Mouse (Mus musculus) midbrain, embryonic 15.5 days (tissue): ENCODE data around the gene Atxn7l3. TPM values are rescaled to one million over a fixed set of nuclear protein-coding genes. Genes with fewer than 3 reads are reported as not detected.
A peak's percentile ranks its signal among the peaks of the same experiment; 100 is the strongest.

ENCODE experiments used
- ATAC-seq: fragments of 200-750 bp; cut with Nextera tagmentation; replicated peaks from 2 replicates; pipeline ENCODE4 v1.8.0; 2017; ENCODE audit warnings: moderate TSS enrichment
- H3K27ac ChIP-seq: fragments of 300-500 bp; sonication (generic); 2 replicates; pipeline ENCODE4 v1.5.1; 2015; ENCODE audit warnings: mild to moderate bottlenecking, inconsistent platforms
- H3K27me3 ChIP-seq: fragments of 300-500 bp; sonication (generic); replicated peaks from 2 replicates; pipeline ENCODE4 v1.6.1; 2015; ENCODE audit warnings: inconsistent platforms
- H3K36me3 ChIP-seq: fragments of 300-500 bp; sonication (generic); replicated peaks from 2 replicates; pipeline ENCODE4 v1.6.1; 2015; ENCODE audit warnings: inconsistent platforms
- H3K4me1 ChIP-seq: fragments of 300-500 bp; sonication (generic); 2 replicates; pipeline ENCODE4 v1.6.1; 2015; ENCODE audit warnings: inconsistent platforms
- H3K4me2 ChIP-seq: fragments of 300-500 bp; sonication (generic); 2 replicates; pipeline ENCODE4 v1.6.1; 2015; ENCODE audit warnings: inconsistent platforms, mild to moderate bottlenecking, moderate library complexity
- H3K4me3 ChIP-seq: fragments of 300-500 bp; sonication (generic); 2 replicates; pipeline ENCODE4 v1.5.1; 2015; ENCODE audit warnings: mild to moderate bottlenecking, inconsistent platforms
- H3K9ac ChIP-seq: fragments of 300-500 bp; sonication (generic); 2 replicates; pipeline ENCODE4 v1.6.1; 2015; ENCODE audit warnings: mild to moderate bottlenecking, inconsistent platforms
- H3K9me3 ChIP-seq: fragments of 300-500 bp; sonication (generic); 2 replicates; pipeline ENCODE4 v1.6.1; 2016; ENCODE audit warnings: inconsistent platforms
- WGBS: fragments of 180-500 bp; shearing (Covaris S2); methylation state at CpG from one replicate; pipeline ENCODE4 v1.1.7; 2015; ENCODE audit warnings: mixed read lengths; 5-methylcytosine and 5-hydroxymethylcytosine counted together
- polyA plus RNA-seq: library from polyadenylated mRNA; unstranded; fragments of >200 nt; fragmentation: Nextera tagmentation; extraction: Ambion mirVana; gene quantifications from 2 replicates; pipeline ENCODE4 v1.2.1, GENCODE M21; 2015

Gene Atxn7l3
- polyA plus RNA-seq, 1 experiment from 2014 or later: 31.6 TPM

DNA sequence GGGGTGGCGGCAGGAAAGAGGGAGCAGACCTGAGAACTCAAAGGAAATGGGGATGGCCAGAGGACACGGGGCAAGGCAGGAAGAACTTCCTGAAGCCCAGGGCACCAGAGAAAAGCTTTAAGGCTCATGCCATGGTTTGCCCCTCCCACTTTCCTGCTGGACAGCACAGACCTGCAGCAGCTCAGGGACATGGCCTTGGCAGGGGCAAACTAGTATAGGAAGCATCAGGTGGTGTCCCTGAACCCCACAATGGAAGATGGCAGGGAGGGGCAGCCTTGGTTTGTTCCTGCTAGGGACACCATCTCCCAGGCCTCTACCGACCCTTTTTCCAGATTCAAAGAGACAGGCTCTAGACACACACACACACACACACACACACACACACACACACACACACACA, 8.9 kb upstream of the Atxn7l3 start:
- 64% methylated on average over 3 of the region's 3 CpGs for WGBS
- ATAC-seq: no peak

DNA sequence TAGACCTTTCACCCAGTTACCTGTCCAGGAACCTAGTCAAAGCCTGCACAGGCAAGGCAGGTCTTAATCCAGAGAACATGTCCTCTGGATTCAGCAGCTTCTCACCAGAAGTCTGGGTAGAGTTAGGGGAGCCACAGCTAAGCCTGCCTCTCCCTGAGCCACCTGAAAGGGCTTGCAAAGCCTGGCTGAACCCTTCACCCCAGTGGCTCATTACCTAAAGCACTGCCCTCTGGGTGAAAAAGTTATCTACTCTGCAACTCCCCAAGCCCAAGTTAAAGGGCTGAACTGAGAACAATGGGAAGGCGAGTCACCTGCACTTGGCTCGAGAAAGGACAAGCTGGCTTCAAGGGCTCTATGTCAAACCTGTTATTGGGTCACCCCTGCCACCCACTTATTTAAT, 7.7 kb upstream of the Atxn7l3 start:
- H3K9ac ChIP-seq: no peak overlapping the region
- no peak for ATAC-seq
- H3K27me3 ChIP-seq: no peaks in the 10 kb centered on the region
- H3K4me2 ChIP-seq: no peak overlapping the region
- H3K9me3 ChIP-seq: no peaks in the 10 kb centered on the region
- peaks cover 24% of the 10 kb centered on the region for H3K36me3 ChIP-seq
- H3K4me1 ChIP-seq: peaks cover 6% of the 10 kb centered on the region
- 47% methylated on average over 2 of the region's 2 CpGs for WGBS
- no peak overlapping the region for H3K4me3 ChIP-seq
- H3K27ac ChIP-seq: no peak overlapping the region

More for the DNA sequence above, 8.9 kb upstream of the Atxn7l3 start:
- Histone ChIP-seq H3K4me3 (no peak overlapping the region), H3K4me2 (no peak overlapping the region), H3K27ac (no peak overlapping the region), H3K9me3 (no peaks in the 10 kb centered on the region), H3K27me3 (no peaks in the 10 kb centered on the region), H3K4me1 (peaks cover 15% of the 10 kb centered on the region), H3K36me3 (peaks cover 26% of the 10 kb centered on the region), H3K9ac (no peak overlapping the region)

DNA sequence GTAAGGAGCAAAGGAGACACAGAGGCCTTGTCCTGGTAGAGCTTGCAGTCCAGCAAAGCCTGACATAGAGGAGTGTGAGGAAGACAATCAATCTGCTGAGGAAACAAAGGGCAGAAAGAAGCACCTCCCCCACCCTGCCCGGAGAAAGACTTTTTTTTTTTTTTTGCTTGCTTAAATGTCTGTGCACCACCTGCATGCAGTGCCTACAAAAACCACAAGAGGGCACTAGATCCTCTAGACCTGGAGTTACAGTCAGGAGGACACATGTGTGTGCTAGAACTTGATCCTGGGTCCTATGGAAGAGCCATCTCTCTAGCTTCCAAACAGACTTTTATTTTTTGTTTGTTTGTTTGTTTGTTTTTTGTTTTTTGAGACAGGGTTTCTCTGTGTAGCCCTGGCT, 3.4 kb upstream of the Atxn7l3 start:
- Histone ChIP-seq H3K9ac (no peak overlapping the region), H3K27ac (no peak overlapping the region), H3K36me3 (no peaks in the 10 kb centered on the region), H3K9me3 (no peaks in the 10 kb centered on the region), H3K27me3 (no peaks in the 10 kb centered on the region), H3K4me3 (no peak overlapping the region), H3K4me2 (no peak overlapping the region), H3K4me1 (peaks cover 15% of the 10 kb centered on the region)
- no peak for ATAC-seq
- 12% methylated on average over 1 of the region's 1 CpGs for WGBS

DNA sequence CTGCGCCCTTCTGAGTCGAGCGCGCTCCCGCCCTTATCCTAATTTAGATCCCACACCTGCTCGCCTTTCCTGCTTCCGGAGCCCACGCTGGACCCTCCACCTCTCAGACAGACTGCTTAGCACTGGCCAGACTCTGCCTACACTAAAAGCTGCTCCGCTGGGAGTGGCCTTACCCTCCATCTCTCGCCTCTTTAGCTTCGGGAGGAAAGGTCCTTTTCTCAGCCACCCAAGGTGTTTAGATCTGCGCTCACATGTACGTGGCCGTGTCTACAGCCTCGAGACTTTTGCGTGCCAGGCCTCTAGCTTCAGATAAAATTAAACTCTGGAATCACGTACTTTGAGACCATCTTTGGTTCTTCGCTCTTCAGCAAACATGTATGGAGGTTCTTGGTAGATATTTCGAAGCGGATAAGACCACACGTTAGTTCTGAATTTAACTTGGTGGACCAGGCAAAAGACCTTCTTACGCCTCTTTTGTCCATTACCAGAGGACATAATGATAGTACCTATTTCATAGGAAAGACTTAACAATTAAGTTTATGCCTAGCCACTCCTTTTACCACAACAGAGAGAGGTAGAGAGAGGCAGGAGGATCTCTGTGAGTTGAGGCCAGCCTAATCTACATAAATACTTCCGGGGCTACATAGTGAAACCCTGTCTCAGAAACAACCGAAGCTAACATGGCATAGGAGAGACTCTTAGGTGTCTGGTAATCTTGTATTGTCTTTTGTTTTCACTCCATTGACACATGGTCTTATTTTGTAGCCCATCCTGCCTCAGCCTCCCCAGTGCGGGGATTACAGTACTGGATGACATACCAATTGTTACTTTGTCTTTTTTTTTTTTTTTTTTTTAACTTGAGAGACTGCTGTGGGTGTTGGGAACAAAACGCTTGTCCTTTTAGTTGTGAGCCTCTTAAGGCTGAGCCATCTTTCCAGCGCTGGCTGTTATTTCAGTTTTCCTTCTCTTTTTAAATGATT, 1.4 kb upstream of the Atxn7l3 start:
- Histone ChIP-seq H3K27ac (peak overlapping the region; percentile 92), H3K9me3 (no peaks in the 10 kb centered on the region), H3K4me3 (peak overlapping the region; percentile 87), H3K4me1 (peaks cover 25% of the 10 kb centered on the region), H3K4me2 (peak overlapping the region; percentile 94), H3K27me3 (no peaks in the 10 kb centered on the region), H3K9ac (peak overlapping the region; percentile 54), H3K36me3 (peaks cover 2% of the 10 kb centered on the region; the same call in 1 of the 2 replicates)
- 26% methylated on average over 27 of the region's 27 CpGs for WGBS
- ATAC-seq: peak; percentile 50

DNA sequence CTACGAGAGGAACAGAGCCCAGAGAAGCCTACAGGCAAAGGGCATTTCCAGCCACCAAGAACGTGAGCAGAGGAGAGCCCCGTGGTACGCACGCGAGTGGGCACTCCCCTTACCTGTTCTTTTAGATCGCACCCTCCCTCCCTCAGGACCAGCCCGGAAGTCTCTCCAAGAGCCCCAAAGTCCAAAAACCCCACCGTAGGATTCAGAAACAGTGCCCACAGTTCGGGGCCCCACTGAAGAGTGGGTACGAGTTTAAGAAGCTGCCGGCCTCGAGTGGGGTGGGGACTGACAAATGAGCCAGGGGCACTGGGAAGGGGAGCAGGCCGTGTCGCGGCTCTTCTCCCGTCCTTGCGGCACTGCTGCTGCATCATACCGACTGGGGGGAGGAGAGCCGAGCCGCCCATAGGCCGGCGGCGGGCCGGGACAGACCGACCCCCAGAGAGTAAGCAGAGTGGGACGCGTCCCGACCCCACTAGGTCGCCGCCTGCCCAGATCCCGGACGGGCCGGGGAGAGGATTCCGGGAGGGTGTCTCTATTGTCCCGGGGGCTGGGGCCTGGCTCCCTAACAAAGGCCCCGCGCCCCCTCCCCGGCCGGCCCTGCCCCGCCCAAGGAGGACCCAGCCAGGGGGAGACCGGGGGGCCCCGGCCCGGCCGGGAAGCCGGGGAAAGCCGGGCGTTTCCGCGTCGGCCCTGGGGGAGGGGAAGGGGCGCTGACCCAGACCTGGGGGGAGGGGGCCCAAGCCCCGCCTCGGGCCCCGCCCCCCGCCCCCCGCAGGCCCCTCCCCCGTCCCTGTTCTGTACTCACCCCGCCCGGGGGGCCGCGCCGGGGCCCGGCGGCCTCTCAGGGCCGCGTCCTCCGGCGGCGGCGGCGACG, 596 bp downstream of the Atxn7l3 start:
- Histone ChIP-seq H3K27me3 (no peaks in the 10 kb centered on the region), H3K9me3 (no peaks in the 10 kb centered on the region), H3K4me3 (peak overlapping the region; percentile 87), H3K4me2 (peak overlapping the region; percentile 94), H3K9ac (peak overlapping the region; percentile 92), H3K27ac (peak overlapping the region; percentile 92), H3K36me3 (peaks cover 12% of the 10 kb centered on the region), H3K4me1 (peaks cover 27% of the 10 kb centered on the region)
- peak; percentile 28 for ATAC-seq
- under 1% methylated on average over 50 of the region's 73 CpGs for WGBS

DNA sequence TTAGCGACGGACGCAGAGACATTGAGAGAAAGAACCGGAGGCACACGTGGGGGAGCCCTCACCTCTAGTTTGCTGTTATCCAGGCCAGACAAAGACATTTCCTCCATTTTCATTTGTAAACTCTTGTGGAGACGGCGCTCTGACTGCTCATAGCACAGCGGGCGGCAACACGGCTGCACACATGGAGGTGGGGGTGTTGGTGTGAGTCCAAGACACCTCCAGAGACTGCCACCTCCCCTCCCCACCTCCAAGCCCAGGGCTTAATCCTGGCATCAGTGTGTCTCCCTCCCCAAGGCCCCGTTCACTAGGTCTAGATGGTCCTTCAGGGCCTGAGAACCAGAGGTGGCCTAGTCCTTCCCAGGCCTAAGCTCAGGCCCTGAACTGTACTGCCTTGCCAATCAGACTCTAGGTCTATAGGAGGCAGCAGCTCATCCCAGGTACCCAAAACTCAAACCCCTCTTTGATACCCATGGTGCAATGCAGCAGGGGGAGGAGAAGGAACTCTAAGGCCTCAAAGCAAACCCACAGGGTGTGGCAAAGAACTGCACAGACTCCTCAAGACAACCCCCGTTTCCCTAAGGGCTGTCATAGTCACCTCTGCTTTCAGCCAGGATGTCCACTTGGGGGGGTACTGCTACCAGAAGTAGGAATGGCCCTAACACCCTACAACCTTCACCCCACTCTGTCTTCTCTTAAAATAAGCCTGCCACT, 1.4 kb downstream of the Atxn7l3 start:
- H3K4me1 ChIP-seq: peaks cover 30% of the 10 kb centered on the region
- H3K27ac ChIP-seq: peak overlapping the region; percentile 92
- H3K4me3 ChIP-seq: peak overlapping the region; percentile 87
- H3K4me2 ChIP-seq: peak overlapping the region; percentile 94
- 0 out of 2 replicates have a peak, but pooled peaks have one; percentile 1 for ATAC-seq
- H3K36me3 ChIP-seq: peaks cover 20% of the 10 kb centered on the region
- 58% methylated on average over 12 of the region's 12 CpGs for WGBS
- peak overlapping the region; percentile 92 for H3K9ac ChIP-seq
- H3K9me3 ChIP-seq: no peaks in the 10 kb centered on the region
- H3K27me3 ChIP-seq: no peaks in the 10 kb centered on the region

DNA sequence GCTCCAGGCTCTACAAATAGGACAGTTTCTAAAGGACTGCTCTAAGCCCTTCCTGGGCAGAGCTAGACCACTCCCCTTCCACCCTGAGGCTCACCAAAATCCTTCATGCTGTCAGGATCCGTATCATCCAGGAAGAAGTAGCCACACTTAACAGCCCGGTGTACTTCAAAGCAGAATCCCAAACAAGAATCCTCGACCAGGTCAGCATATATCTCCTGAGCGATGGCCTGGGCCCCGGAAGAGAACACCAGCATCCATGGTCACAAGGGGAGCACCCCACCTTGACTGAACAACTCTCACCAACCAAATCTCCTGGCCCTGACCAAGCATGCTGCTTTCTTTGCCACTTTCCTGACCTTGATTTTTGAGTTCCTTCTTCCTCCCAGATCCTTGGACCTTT, 2.0 kb downstream of the Atxn7l3 start:
- Histone ChIP-seq H3K4me1 (peaks cover 30% of the 10 kb centered on the region), H3K9me3 (no peaks in the 10 kb centered on the region), H3K27ac (peak overlapping the region; percentile 92), H3K27me3 (no peaks in the 10 kb centered on the region), H3K4me3 (peak overlapping the region; percentile 87; the same call in 1 of the 2 replicates), H3K36me3 (peaks cover 20% of the 10 kb centered on the region), H3K9ac (peak overlapping the region; percentile 92; the same call in 1 of the 2 replicates), H3K4me2 (peak overlapping the region; percentile 94)
- WGBS: 80% methylated on average over 5 of the region's 5 CpGs
- ATAC-seq: no peak

DNA sequence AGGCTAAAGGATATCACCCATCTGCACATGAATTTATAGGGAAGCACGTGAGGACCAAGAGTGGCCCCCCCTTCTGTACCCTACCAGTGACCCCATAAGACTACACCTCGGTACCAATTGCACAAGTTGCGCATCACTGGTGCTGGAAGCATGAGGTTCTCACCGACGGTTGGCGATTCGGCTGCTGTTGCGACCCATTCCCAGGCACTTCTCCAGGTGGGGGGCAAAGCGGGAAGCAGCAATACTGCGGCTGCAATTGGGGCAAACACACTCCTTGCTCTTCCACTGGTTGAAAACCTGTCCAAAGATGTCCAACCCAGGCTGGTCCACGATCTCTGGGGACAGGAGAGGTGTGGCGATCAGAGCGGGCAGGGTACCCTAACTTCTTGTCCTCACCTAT, 2.5 kb downstream of the Atxn7l3 start:
- Histone ChIP-seq H3K27ac (no peak overlapping the region), H3K36me3 (peaks cover 20% of the 10 kb centered on the region), H3K27me3 (no peaks in the 10 kb centered on the region), H3K4me3 (no peak overlapping the region), H3K4me1 (peaks cover 30% of the 10 kb centered on the region), H3K4me2 (peak overlapping the region; percentile 94; the same call in 1 of the 2 replicates), H3K9ac (no peak overlapping the region), H3K9me3 (no peaks in the 10 kb centered on the region)
- ATAC-seq: no peak
- WGBS: 97% methylated on average over 13 of the region's 13 CpGs

DNA sequence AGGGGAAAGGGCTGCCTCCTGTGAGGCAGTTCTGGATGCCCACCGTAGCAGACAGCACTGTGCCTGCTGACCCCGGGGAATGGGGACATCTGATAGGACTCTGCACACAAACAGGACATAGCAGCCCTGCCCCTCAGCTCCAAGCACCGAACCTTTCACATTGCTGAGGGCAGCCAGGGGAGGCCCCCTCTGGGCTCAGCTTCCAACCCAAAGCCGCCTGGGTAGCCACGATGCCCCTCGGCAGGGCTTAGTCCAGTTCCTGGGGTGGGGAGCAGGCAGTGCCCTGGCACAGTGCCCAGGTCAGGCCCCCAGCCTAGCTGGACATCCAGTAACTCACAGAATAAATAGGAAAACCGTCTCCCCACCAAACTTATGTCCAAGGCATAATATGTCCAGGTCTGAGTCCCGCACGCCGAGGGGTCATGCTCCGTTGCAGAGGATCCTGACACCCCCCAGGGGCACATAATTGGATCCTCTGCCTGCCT, 5.3 kb downstream of the Atxn7l3 start:
- Histone ChIP-seq H3K27ac (no peak overlapping the region), H3K36me3 (peaks cover 31% of the 10 kb centered on the region), H3K4me1 (peaks cover 31% of the 10 kb centered on the region), H3K9me3 (no peaks in the 10 kb centered on the region), H3K4me3 (no peak overlapping the region), H3K27me3 (no peaks in the 10 kb centered on the region), H3K4me2 (no peak overlapping the region), H3K9ac (no peak overlapping the region)
- ATAC-seq: no peak
- WGBS: 84% methylated on average over 11 of the region's 11 CpGs

DNA sequence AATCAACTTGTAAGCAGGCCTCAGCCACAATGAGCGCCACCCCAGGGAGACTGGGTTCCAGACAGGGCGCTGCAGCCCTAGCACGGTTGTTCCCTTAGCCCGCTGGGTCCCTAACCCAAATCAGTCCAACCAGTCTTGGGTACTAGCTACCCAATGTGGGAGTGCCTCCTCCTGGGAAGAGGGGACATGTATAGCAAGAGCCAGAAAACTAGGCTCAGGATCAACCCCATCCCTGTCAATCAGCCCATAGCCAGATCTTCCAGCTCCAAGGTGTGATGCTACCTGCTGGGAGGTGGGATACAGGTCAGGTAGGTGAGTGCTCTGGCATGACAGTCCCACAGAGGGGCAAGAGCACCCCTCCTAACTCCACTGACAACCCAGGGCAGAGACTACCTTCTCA, 6.3 kb downstream of the Atxn7l3 start:
- Histone ChIP-seq H3K4me2 (no peak overlapping the region), H3K4me3 (no peak overlapping the region), H3K27me3 (no peaks in the 10 kb centered on the region), H3K36me3 (peaks cover 31% of the 10 kb centered on the region), H3K9ac (no peak overlapping the region), H3K27ac (no peak overlapping the region), H3K4me1 (peaks cover 33% of the 10 kb centered on the region), H3K9me3 (no peaks in the 10 kb centered on the region)
- ATAC-seq: no peak
- 82% methylated on average over 4 of the region's 4 CpGs for WGBS

DNA sequence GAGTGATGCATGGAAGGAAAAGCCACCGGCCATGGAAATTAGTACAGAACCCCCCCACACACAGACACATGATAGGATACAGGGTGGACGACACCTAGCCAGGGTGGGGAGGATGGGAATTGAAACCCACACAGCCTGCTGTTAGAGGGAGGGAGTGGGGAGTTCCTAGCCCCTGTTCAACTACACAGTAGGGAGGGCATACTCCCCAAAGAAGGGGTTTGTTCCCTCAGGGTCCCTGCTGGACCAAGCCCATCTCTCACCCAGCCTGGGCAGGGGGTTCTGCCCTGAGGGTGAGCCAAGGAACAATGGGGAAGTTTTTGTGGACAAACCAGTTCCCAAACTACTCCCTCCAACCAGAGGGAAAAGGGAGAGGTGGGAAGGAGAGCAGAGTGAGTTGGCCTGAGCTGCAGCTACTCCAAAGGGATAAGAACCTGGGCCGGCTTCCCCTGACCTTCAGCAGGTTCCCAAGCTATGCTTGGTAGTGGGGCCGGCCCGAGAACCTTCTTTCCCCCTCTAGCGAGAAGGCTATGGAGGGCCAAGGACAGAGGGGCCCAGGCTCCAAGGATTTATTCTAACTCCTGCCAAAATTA, 6.8 kb downstream of the Atxn7l3 start:
- Histone ChIP-seq H3K27me3 (no peaks in the 10 kb centered on the region), H3K4me3 (no peak overlapping the region), H3K9ac (no peak overlapping the region), H3K4me2 (no peak overlapping the region), H3K27ac (no peak overlapping the region), H3K4me1 (peaks cover 27% of the 10 kb centered on the region), H3K36me3 (peaks cover 31% of the 10 kb centered on the region), H3K9me3 (no peaks in the 10 kb centered on the region)
- no peak for ATAC-seq
- WGBS: 68% methylated on average over 6 of the region's 6 CpGs
